Mouse (Mus musculus) olfactory bulb, adult 2 months (tissue): ENCODE data around the gene Vmn1r4. TPM values are rescaled to one million over a fixed set of nuclear protein-coding genes. Genes with fewer than 3 reads are reported as not detected.

Experiments used
- H3K27ac ChIP-seq: fragments of 200-500 bp; 2 replicates; pipeline ENCODE4 v1.5.1; 2012; ENCODE audit warnings: low read depth, low read length; ENCODE audit not compliant: insufficient read depth
- H3K4me1 ChIP-seq: fragments of 200-500 bp; 2 replicates; pipeline ENCODE4 v1.6.1; 2012; ENCODE audit warnings: low read length; ENCODE audit not compliant: control insufficient read depth, insufficient read depth
- H3K4me3 ChIP-seq: fragments of 200-500 bp; 2 replicates; pipeline ENCODE4 v1.5.1; 2012; ENCODE audit warnings: mild to moderate bottlenecking, low read depth, low read length, moderate library complexity; ENCODE audit not compliant: insufficient read depth
- CTCF ChIP-seq: fragments of 200-500 bp; IDR thresholded peaks from 2 replicates; pipeline ENCODE4 v1.5.1; 2012; ENCODE audit warnings: low read depth, mild to moderate bottlenecking, low read length, moderate library complexity; ENCODE audit not compliant: insufficient read depth
- POLR2A ChIP-seq: fragments of 200-500 bp; IDR thresholded peaks from 2 replicates; pipeline ENCODE4 v1.6.1; 2012; ENCODE audit warnings: mild to moderate bottlenecking, low read depth, low read length, moderate library complexity; ENCODE audit not compliant: insufficient read depth
- WGBS: fragments of 180-500 bp; shearing (Covaris S2); methylation state at CpG from one replicate; pipeline ENCODE4 v1.1.7; 2018; 5-methylcytosine and 5-hydroxymethylcytosine counted together
- polyA plus RNA-seq: library from polyadenylated mRNA; stranded (reverse); fragments of >200 nt; gene quantifications from 2 replicates; pipeline ENCODE4 v1.2.4, GENCODE M21; 2012; ENCODE audit warnings: low replicate concordance; ENCODE audit not compliant: missing spikeins, insufficient read depth, insufficient read length

Vmn1r4 gene
- polyA plus RNA-seq, 1 experiment: not detected

DNA sequence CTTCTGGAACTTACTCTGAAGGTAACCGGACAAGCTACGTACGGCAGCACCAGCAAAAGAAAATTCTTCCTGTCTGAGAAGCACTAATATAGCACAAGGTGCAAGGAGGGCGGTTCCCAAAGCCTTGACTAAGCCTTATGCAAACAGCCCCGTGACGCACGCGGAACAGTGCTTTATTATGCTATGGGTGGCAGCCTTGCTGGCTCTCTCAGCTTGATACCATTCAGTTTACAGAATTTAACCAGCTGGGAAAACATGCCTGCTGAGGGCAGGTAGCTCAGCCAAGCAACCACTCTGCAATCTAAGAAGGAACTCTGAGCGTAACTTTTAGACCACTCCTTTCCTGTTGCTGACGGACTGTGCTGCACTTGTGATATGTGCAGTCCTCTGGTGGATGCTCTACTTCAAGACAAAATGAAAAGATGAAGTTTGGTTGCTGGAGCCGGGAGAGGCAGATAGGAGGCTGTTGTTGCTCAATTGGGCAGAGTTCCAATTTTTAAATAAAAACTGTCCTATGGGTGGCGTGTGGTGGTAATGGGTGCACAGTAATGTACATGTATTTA, 21.9 kb upstream of the Vmn1r4 start:
- peak overlapping the region; percentile 32 for H3K4me3 ChIP-seq
- TF ChIP-seq POLR2A (no peak), CTCF (no peak)
- H3K4me1 ChIP-seq: peaks cover 8% of the 10 kb centered on the region
- H3K27ac ChIP-seq: no peak overlapping the region
- WGBS: 22% methylated on average over 12 of the region's 12 CpGs

DNA sequence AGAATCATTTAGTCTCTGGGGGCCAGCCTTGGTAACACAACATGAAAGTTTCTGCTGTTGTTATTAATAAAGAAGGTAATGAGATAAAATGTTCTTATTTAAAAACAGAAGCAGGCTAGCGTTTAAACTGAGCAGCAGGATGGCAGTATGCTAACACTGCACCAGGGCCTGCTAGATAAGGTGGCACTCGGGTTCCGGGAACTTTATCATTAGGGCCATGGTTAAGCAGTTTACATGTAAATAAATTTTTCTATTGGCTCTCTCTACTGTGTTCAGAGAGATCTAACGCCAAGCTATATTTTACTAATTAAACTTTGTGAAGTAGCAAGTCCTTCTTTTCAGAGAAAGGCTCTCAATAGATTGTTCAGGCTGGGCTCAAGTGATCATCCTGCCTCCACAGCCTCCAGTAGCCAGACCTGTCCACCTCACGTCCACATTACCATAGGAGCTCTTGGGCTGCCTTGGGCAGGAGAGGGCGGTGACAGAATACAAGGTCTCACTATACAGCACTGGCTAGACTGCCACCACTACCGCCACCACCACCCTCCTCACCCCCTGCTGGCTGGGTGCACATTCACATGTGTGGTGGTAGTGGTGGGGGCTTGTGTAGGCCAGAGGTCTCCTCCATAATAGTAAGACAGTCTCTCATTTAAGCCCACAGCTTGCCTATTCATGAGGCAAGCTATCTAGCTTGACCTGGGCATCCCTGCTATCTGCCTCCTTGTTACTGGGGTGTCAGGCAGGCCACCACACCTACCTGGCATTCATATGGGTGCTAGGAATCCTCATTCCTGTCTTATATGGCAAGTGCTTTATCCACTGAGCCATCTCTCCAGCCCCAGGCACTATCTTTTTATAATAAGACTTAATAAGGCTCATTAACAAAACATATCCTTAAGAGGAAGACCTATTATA, 21.0 kb upstream of the Vmn1r4 start:
- 73% methylated on average over 7 of the region's 7 CpGs for WGBS
- no peak overlapping the region for H3K27ac ChIP-seq
- peaks cover 8% of the 10 kb centered on the region for H3K4me1 ChIP-seq
- TF ChIP-seq CTCF (no peak), POLR2A (no peak)
- H3K4me3 ChIP-seq: no peak overlapping the region

DNA sequence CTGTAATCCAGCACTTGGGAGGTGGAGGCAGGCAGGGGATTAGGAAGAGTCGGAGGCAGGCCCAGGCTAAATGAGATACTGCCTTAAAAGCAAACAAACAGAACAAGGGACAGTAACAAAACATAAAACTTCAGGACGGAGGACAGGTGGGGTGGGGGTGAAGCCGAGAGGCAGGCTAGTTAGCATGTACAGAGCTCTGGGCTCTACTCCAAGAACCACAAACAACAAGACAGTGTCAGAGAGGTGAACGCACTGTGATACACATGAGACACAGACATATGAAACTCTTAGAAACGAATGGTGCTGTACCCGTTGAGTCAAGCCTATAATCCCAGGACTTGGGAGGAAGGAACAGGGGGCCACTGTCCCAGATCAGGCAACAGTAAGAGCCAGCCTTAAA, 20.0 kb upstream of the Vmn1r4 start:
- Histone ChIP-seq H3K4me3 (no peak overlapping the region), H3K27ac (no peak overlapping the region), H3K4me1 (peaks cover 8% of the 10 kb centered on the region)
- 57% methylated on average over 6 of the region's 6 CpGs for WGBS
- TF ChIP-seq CTCF (no peak), POLR2A (no peak)

DNA sequence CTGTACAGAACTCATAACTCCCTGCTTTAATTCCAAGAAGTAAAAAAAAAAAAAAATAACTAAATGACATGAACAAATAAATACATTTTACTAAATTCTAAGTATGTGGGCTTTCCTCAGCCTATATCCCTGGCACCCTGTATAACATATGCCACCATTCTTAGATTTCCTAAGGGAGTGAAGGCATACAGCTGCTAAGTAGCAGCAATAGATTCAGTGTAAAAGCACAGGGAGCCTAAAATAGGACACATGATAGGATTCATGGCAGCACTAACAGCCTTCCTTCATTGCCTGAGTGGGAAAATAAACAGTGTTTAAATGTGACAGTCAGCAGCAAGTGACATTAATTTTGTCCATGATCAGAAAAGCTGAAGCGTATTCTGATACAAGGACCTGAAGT, 19.5 kb upstream of the Vmn1r4 start:
- Histone ChIP-seq H3K4me1 (peaks cover 8% of the 10 kb centered on the region), H3K27ac (no peak overlapping the region), H3K4me3 (no peak overlapping the region)
- TF ChIP-seq POLR2A: no peak
- no peak for TF ChIP-seq CTCF
- WGBS: 77% methylated on average over 1 of the region's 1 CpGs

DNA sequence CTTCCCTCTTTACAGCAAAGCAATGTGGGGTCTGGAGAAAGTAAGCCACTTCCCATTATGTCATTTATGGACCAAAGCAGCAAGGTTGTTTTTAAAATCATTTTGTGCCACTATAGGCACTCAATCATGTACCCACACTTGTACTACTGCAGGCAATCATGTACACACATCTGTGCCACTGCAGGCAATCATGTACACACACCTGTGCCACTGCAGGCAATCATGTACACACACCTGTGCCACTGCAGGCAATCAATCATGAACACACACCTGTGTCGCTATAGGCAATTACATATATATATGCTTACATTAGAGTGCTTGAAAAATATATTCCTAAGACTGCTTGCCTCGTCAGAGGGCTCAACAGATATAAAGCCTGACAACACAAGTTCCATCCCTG, 18.8 kb upstream of the Vmn1r4 start:
- no peak overlapping the region for H3K27ac ChIP-seq
- TF ChIP-seq CTCF (no peak), POLR2A (no peak)
- WGBS: 94% methylated on average over 2 of the region's 2 CpGs
- peaks cover 8% of the 10 kb centered on the region for H3K4me1 ChIP-seq
- H3K4me3 ChIP-seq: no peak overlapping the region

DNA sequence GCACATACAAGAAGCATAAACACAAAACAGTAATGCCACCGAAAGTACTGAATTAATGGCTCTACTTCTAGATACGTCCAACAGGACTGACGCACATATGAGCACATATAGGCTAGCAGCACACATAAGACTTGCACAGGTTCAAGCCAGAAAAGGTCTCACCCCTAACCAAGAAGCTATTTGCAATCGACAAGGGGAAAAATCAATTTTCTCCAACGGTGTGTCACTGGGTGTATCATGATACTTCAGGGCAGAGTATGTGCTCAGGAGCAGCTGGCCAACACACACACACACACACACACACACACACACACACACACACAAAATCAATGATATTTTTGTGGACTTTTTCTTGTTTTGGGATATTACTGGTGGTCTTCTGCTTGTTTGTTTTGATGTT, 18.3 kb upstream of the Vmn1r4 start:
- H3K4me3 ChIP-seq: no peak overlapping the region
- peaks cover 8% of the 10 kb centered on the region for H3K4me1 ChIP-seq
- 95% methylated on average over 5 of the region's 5 CpGs for whole genome bisulfite sequencing
- H3K27ac ChIP-seq: no peak overlapping the region
- no peak for TF ChIP-seq POLR2A
- no peak for TF ChIP-seq CTCF

DNA sequence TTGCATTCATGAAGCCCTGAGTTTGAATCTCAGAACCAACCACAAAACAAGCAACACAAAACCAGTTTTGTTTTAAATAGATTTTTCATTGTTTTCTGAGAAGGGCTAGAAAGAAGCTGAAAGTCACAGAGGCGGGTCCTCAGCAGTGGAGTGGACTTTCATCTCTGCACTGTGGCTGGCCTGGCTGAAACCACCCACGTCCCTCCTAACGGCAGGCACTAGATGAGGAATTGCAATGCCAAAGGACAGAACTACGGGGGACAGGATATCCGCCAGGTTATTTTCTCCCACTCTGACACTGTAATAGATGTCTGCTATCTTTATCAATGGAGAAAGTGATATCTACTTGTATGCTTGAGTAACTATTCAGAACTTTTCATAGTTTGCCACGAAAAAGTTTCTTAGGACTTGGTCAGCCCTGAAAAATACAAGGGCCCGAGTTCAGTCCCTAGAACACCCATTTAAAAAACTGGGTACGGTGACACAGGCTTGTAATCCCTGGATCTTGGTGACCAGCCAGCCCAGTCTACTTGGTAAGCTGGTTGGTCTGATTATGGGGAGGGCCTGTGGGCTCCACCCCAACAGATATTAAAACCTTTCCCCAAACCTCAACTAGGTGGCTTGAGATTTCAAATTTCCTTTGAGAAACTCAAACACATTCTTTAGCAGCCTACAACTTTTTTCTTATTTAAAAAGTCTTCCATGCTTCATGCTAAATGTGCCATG, 17.5 kb upstream of the Vmn1r4 start:
- no peak overlapping the region for H3K4me3 ChIP-seq
- peaks cover 8% of the 10 kb centered on the region for H3K4me1 ChIP-seq
- no peak for TF ChIP-seq CTCF
- no peak for TF ChIP-seq POLR2A
- H3K27ac ChIP-seq: no peak overlapping the region
- WGBS: 82% methylated on average over 8 of the region's 8 CpGs

DNA sequence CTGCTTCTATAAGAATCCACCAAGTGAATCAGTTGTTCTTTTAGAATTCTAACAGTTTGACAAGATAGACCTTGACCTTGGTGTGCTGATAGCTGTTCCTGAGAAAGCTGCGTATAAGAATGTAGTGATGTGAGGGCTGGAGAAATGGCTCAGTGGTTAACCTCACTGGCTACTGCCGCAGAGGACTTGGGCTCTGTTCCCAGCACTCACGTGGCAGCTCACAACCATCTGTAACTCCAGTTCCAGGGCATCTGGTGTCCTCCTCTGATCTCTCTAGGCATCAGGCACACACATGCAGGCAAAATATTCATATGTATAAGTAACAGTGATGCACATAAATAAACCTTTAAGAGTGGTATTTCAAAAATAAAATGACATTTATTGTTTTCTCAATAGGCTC, 15.8 kb upstream of the Vmn1r4 start:
- peaks cover 2% of the 10 kb centered on the region for H3K4me1 ChIP-seq
- WGBS: 91% methylated on average over 3 of the region's 3 CpGs
- TF ChIP-seq CTCF: no peak
- no peak for TF ChIP-seq POLR2A
- H3K4me3 ChIP-seq: no peak overlapping the region
- no peak overlapping the region for H3K27ac ChIP-seq

DNA sequence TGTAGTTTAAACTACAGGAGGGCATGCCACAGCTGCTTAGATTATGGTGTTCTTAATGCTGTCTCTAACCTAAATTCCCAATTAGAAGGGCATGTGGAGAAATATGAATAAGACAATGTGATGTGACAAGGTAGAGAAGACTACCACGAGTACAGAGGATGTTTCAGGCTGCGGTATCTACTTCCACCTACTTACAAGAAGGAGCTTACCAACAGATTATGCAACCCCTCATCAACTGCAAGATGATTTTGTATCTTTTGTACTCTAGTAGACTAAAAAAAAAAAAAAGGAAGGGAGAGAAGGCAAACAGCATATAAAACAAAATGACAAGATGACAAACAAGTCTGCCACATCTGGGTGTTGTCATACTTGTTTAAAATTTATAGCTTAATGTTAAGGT, 15.4 kb upstream of the Vmn1r4 start:
- H3K27ac ChIP-seq: no peak overlapping the region
- 87% methylated on average over 2 of the region's 2 CpGs for WGBS
- no peaks in the 10 kb centered on the region; the same call in 1 of the 2 replicates for H3K4me1 ChIP-seq
- TF ChIP-seq CTCF (no peak), POLR2A (no peak)
- no peak overlapping the region for H3K4me3 ChIP-seq

DNA sequence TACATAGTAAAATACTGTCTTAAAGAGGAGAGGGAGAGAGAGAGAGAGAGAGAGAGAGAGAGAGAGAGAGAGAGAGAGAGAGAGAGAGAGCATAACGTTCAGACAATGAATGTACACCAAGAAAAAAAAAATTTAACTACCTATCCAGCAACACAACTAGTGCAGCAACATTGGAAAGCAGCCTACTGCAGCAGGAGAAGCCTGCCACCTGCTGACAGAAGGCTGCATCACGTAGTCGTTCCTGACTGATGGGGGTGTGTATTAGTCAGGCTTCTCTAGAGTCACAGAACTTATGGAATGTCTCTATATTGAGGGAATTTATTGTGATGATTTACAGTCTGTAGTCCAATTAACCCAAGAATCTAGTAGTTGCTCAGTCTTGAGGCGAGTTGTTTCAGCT, 14.9 kb upstream of the Vmn1r4 start:
- H3K4me1 ChIP-seq: no peaks in the 10 kb centered on the region; the same call in 1 of the 2 replicates
- no peak overlapping the region for H3K27ac ChIP-seq
- 19% methylated on average over 4 of the region's 4 CpGs for WGBS
- 0 out of 2 replicates have a peak, but pooled peaks have one; percentile 17 for TF ChIP-seq CTCF
- TF ChIP-seq POLR2A: no peak
- H3K4me3 ChIP-seq: no peak overlapping the region
